Mouse (Mus musculus): ENCODE measurements around the gene Phyh. TPM values are rescaled to one million over a fixed set of nuclear protein-coding genes. Genes with fewer than 3 reads are reported as not detected.
"Not testable (repeated sequence)": the region's sequence is repeated elsewhere in the genome, so short reads cannot be mapped to it uniquely, and the experiment has no call there.

The Phyh gene
- total RNA-seq, 2 experiments from 2014 or later: 59.9 to 66.6 TPM

DNA sequence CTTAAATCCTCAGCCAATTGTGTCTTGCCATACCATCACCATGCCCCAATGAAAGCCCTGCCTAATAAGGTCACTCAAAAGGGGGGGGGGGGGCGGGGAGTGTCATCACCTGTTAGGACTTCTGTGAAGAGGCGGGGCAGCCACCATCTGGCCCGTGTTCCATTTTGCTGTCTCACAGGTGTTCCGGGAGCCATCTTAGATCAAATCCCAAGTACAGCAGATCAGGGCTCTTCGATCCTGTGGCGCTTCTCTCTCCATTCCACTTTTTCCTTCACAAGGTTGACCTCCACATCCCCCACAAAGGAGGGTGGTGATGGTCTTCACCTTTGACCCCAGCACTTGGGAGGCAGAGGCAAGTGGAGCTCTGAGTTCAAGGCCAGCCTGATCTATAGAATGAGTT, 2.8 kb upstream of the Phyh start:
- no peak for DNase-seq (ENCODE audit: low spot score in 2 of 2)

- DNase-seq (ENCODE audit: low spot score in 2 of 2): peak; percentile 64 to 72
These were observed 1.3 kb upstream of the Phyh start for GRCm38 (mm10) chr2:4917326-4918021.

- DNase-seq (ENCODE audit: low spot score in 2 of 2): no peak
These were observed 2.2 kb downstream of the Phyh start for GRCm38 (mm10) chr2:4921019-4921418.

- DNase-seq (ENCODE audit: low spot score in 2 of 2): no peak
These were observed 3.8 kb downstream of the Phyh start for GRCm38 (mm10) chr2:4922476-4923164.

GRCm38 (mm10) chr2:4927391-4927790, 8.6 kb downstream of the Phyh start:
- DNase-seq (ENCODE audit: low spot score in 2 of 2): no peak

GRCm38 (mm10) chr2:4929230-4929629, 10.4 kb downstream of the Phyh start:
- DNase-seq (ENCODE audit: low spot score in 2 of 2): no peak

- DNase-seq (ENCODE audit: low spot score in 2 of 2): no peak
These were observed 15.7 kb downstream of the Phyh start for GRCm38 (mm10) chr2:4934516-4934915.

GRCm38 (mm10) chr2:4937931-4938330, 19.1 kb downstream of the Phyh start:
- no peak for DNase-seq (ENCODE audit: low spot score in 2 of 2)

DNA sequence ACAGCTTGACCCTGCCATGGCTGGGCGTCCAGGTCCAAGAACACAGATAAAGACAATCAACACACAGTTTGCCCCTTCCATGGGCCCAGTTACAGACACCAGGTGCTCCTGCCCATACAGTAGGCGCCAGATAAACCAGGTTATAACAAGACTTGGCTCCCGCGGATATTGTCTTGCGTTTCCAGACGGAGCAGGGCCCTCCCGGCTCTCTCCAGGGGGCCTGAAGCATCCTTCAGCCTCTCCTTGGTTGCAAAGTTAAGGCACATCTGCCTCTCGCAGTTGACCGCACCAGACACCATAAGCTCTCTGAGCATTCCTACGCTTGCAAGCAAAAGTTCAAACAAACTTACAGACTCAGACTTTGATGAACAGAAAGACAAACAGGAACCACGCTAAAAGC, 22.0 kb downstream of the Phyh start:
- no peak for DNase-seq (ENCODE audit: low spot score in 2 of 2)

DNA sequence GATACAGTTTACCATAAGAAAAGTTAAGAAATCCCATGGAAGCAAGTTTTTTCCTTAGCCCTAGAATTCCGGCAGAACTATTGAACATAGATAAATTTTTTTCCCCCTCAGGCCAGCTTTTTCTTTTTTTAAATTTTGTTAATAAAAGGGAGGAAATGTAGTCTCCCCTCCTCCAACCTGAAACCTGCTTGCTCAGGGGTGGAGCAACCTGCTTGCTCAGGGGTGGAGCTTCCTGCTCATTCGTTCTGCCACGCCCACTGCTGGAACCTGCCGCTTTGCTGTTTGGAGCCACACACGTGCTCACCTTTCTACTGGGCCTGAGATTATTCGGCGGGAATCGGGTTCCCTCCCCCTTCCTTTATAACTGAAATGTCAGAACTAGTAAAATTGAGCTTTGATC, 30.9 kb downstream of the Phyh start:
- DNase-seq (ENCODE audit: low spot score in 2 of 2): not testable (repeated sequence)

GRCm38 (mm10) chr2:4950986-4951385, 32.2 kb downstream of the Phyh start:
- no peak for DNase-seq (ENCODE audit: low spot score in 2 of 2)

- no peak for DNase-seq (ENCODE audit: low spot score in 2 of 2)
These were observed 35.5 kb downstream of the Phyh start for GRCm38 (mm10) chr2:4954216-4954760.

DNA sequence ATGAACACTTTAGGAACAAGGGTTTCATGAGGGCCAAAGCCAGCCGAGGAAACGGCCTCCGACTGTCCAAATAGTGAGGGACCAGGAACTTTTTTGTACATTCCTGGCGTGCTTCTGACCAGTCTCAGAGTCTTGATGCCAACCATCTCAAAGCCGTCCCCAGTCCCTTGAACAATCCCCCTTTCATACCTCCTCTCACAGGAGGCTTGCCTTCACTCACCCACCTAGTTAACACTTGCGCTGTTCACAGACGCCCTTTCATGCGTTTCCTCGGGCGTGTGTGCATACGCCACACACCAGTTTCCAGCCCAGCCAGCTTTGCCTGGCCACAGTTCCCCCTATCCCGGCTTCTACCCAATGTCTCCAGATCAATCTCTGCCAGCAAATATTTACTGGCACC, 39.2 kb downstream of the Phyh start:
- no peak for DNase-seq (ENCODE audit: low spot score in 2 of 2)

- DNase-seq (ENCODE audit: low spot score in 2 of 2): no peak
These were observed 49.0 kb downstream of the Phyh start for GRCm38 (mm10) chr2:4967806-4968205.

- no peak for DNase-seq (ENCODE audit: low spot score in 2 of 2)
These were observed 50.3 kb downstream of the Phyh start for GRCm38 (mm10) chr2:4969083-4969482.

- peak in 1 of 2 experiments; percentile 25 for DNase-seq (ENCODE audit: low spot score in 2 of 2)
These were observed 57.0 kb downstream of the Phyh start, which contains the start of gene Ucma for GRCm38 (mm10) chr2:4975807-4976206. Gene Ucma (plus strand): TSS chr2:4976122.

- peak in 1 of 2 experiments; percentile 17 for DNase-seq (ENCODE audit: low spot score in 2 of 2)
These were observed 59.3 kb downstream of the Phyh start for GRCm38 (mm10) chr2:4978091-4978490.

DNA sequence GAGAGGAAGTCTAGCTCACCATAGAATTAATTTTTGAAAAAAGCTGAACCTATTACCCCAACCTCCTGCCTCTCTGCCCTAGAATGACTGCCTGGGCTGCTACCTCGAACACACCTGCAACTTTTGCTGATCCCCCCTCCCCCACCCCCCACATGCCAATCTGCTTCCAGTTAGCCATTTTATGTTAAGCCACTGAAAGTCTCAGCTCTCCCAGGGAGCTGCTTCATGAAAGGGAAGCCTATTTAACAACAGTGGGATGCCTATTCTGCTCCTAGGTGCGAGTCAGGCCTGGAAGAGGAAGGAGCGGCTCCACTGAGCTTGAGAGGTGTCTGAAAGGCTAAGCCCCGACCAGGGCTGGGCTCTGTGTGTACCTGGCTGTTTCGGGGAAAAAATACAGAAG, 65.2 kb downstream of the Phyh start:
- no peak for DNase-seq (ENCODE audit: low spot score in 2 of 2)

DNA sequence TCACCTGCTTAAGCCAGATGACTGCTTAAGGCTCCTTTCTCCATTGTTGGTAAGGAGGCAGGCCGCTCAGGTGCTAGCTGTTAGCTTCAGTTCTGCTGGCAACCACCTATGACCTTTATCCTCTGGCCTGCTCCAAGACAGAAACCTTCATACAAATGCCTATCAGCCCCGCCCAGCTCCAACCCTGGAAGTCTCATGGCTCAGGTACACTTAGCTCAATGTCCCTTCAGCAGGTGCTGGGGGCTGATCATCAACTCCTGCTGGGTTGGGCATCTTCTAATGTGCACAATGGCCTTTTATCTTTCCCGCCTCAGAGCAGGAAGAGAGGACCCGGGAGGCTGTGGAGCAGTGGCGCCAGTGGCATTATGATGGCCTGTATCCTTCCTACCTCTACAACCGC, 66.2 kb downstream of the Phyh start:
- DNase-seq (ENCODE audit: low spot score in 2 of 2): no peak

GRCm38 (mm10) chr2:4986798-4987197, 68.0 kb downstream of the Phyh start:
- DNase-seq (ENCODE audit: low spot score in 2 of 2): no peak

- DNase-seq (ENCODE audit: low spot score in 2 of 2): no peak
These were observed 68.8 kb downstream of the Phyh start for GRCm38 (mm10) chr2:4987388-4988180.
